Mouse (Mus musculus): ENCODE measurements around the gene Mettl25.

DNA sequence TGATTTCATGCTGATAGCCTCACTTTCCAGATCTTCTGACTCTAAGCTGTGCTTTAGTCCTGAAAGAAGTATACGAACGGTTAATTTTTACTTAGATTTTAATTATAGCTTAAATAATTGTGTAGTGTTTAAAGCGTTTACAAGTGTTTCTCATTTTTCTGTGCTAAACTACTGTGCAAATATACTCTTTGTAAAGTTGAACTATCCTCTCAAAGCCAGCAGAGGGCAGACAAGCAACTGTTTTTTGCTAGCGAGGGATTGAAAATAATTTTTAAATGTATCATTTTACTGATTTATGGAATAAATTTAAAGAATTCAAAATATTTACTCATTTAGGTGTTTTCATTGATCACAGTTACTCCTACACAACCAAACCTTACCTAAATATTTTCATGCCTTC, 26.1 kb upstream of the Mettl25 start:
- no peak for TF ChIP-seq POLR2A (IDR thresholded peaks at IDR 0.05; ENCODE audit: low read depth, low read length)
- no peak for TF ChIP-seq CTCF (IDR thresholded peaks at IDR 0.05; ENCODE audit: extremely low read depth, insufficient read depth, insufficient read length, insufficient replicate concordance)

Measured in spleen, adult 2 months (tissue).